Mouse (Mus musculus) intestine, postnatal 0 days (tissue): ENCODE measurements around the gene Gm28035. TPM values are rescaled to one million over a fixed set of nuclear protein-coding genes. Genes with fewer than 3 reads are reported as not detected.

Experiments used
- ATAC-seq: fragments of 200-750 bp; cut with Nextera tagmentation; 2 replicates; pipeline ENCODE4 v1.8.0; 2017; ENCODE audit warnings: mild to moderate bottlenecking, moderate TSS enrichment, moderate library complexity
- H3K27ac ChIP-seq: fragments of 300-500 bp; sonication (generic); 2 replicates; pipeline ENCODE4 v1.5.1; 2014; ENCODE audit warnings: mild to moderate bottlenecking, low read depth, low read length, moderate library complexity
- H3K27me3 ChIP-seq: fragments of 300-500 bp; sonication (generic); replicated peaks from 2 replicates; pipeline ENCODE4 v1.6.1; 2014; ENCODE audit warnings: low read length, mixed read lengths; ENCODE audit not compliant: control insufficient read depth, insufficient read depth
- H3K36me3 ChIP-seq: fragments of 300-500 bp; sonication (generic); 2 replicates; pipeline ENCODE4 v1.6.1; 2014; ENCODE audit warnings: mild to moderate bottlenecking, moderate library complexity; ENCODE audit not compliant: control insufficient read depth, insufficient read depth
- H3K4me1 ChIP-seq: fragments of 300-500 bp; sonication (generic); replicated peaks from 2 replicates; pipeline ENCODE4 v1.6.1; 2014; ENCODE audit warnings: antibody characterized with exemption, low read length, mixed read lengths; ENCODE audit not compliant: control insufficient read depth, insufficient read depth
- H3K4me2 ChIP-seq: fragments of 300-500 bp; sonication (generic); replicated peaks from 2 replicates; pipeline ENCODE4 v1.6.1; 2014; ENCODE audit warnings: low read depth, mild to moderate bottlenecking, moderate library complexity
- H3K4me3 ChIP-seq: fragments of 300-500 bp; sonication (generic); 2 replicates; pipeline ENCODE4 v1.5.1; 2014; ENCODE audit warnings: low read depth, low read length
- H3K9ac ChIP-seq: fragments of 300-500 bp; sonication (generic); 2 replicates; pipeline ENCODE4 v1.6.1; 2014; ENCODE audit warnings: mild to moderate bottlenecking, low read depth, low read length
- H3K9me3 ChIP-seq: fragments of 300-500 bp; sonication (generic); 2 replicates; pipeline ENCODE4 v1.6.1; 2016; ENCODE audit warnings: mixed run types; ENCODE audit not compliant: control insufficient read depth
- CTCF ChIP-seq: sonication (generic); IDR thresholded peaks from 2 replicates; pipeline ENCODE4 v1.5.1; 2016; ENCODE audit warnings: low read depth, mild to moderate bottlenecking, control low read depth, antibody characterized with exemption, moderate library complexity
- WGBS: fragments of 180-500 bp; shearing (Covaris S2); extraction: QIAGEN DNeasy Blood & Tissue Kit; methylation state at CpG from one replicate; pipeline ENCODE4 v1.1.7; 2014; 5-methylcytosine and 5-hydroxymethylcytosine counted together
- polyA plus RNA-seq: library from polyadenylated mRNA; unstranded; fragments of >200 nt; fragmentation: Nextera tagmentation; extraction: Ambion mirVana; gene quantifications from 2 replicates; pipeline ENCODE4 v1.2.1, GENCODE M21; 2015

The Gm28035 gene
- polyA plus RNA-seq, 1 experiment from 2014 or later = 0.03 TPM

GRCm38 (mm10) chr2:30319260-30319659 is 78.9 kb downstream of the Gm28035 start:
- no peaks in the 10 kb centered on the region for H3K9me3 ChIP-seq
- H3K27ac ChIP-seq = no peak overlapping the region
- peaks cover 88% of the 10 kb centered on the region for H3K36me3 ChIP-seq
- H3K4me2 ChIP-seq = no peak overlapping the region
- H3K4me3 ChIP-seq = no peak overlapping the region
- TF ChIP-seq CTCF = peak; percentile 58
- H3K4me1 ChIP-seq = no peaks in the 10 kb centered on the region
- H3K27me3 ChIP-seq = no peaks in the 10 kb centered on the region
- ATAC-seq = peak; percentile 53
- WGBS = 48% methylated on average over 4 of the region's 4 CpGs
- no peak overlapping the region for H3K9ac ChIP-seq

- no peak overlapping the region for H3K27ac ChIP-seq
- 91% methylated on average over 7 of the region's 7 CpGs for WGBS
- H3K4me2 ChIP-seq = no peak overlapping the region
- no peak overlapping the region for H3K9ac ChIP-seq
- no peaks in the 10 kb centered on the region for H3K4me1 ChIP-seq
- no peaks in the 10 kb centered on the region for H3K27me3 ChIP-seq
- TF ChIP-seq CTCF = no peak
- H3K4me3 ChIP-seq = no peak overlapping the region
- ATAC-seq = no peak
- H3K9me3 ChIP-seq = no peaks in the 10 kb centered on the region
- H3K36me3 ChIP-seq = peaks cover 87% of the 10 kb centered on the region
Observed at GRCm38 (mm10) chr2:30323111-30323510, 82.7 kb downstream of the Gm28035 start.

- Histone ChIP-seq H3K4me1 (no peaks in the 10 kb centered on the region), H3K4me2 (no peak overlapping the region), H3K9ac (no peak overlapping the region), H3K9me3 (no peaks in the 10 kb centered on the region), H3K4me3 (no peak overlapping the region), H3K36me3 (peaks cover 96% of the 10 kb centered on the region), H3K27ac (no peak overlapping the region), H3K27me3 (no peaks in the 10 kb centered on the region)
- no peak for TF ChIP-seq CTCF
- ATAC-seq = no peak
- WGBS = 93% methylated on average over 5 of the region's 5 CpGs
Observed at GRCm38 (mm10) chr2:30325296-30325695, 84.9 kb downstream of the Gm28035 start.

DNA sequence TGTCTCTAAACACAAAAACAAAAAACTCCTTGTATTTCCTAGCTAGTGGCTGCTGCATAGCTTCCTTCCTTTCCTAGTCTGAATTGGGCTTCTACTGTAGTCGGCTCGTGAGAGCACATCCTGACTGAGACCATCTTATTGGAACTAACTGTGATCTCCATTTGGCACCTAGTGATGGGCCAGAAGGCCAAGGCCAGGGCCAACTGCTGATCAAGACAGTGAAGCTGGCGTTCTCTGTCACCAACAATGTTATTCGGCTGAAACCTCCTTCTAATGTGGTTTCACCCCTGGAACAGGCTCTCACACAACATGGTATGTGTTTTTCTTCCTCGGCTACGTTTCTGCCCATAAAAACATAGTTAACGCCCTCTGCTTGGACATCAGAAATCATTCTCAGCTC is 86.9 kb downstream of the Gm28035 start:
- H3K36me3 ChIP-seq = peaks cover 93% of the 10 kb centered on the region
- 92% methylated on average over 7 of the region's 7 CpGs for WGBS

GRCm38 (mm10) chr2:30328791-30329190 is 88.4 kb downstream of the Gm28035 start:
- Histone ChIP-seq H3K27me3 (no peaks in the 10 kb centered on the region), H3K9me3 (no peaks in the 10 kb centered on the region), H3K4me3 (no peak overlapping the region), H3K9ac (no peak overlapping the region), H3K4me1 (no peaks in the 10 kb centered on the region), H3K27ac (no peak overlapping the region), H3K36me3 (peaks cover 93% of the 10 kb centered on the region), H3K4me2 (no peak overlapping the region)
- no peak for TF ChIP-seq CTCF
- no peak for ATAC-seq
- WGBS = 88% methylated on average over 3 of the region's 3 CpGs

More for the DNA sequence above, 86.9 kb downstream of the Gm28035 start:
- no peak for ATAC-seq
- Histone ChIP-seq H3K4me2 (no peak overlapping the region), H3K27ac (no peak overlapping the region), H3K4me3 (no peak overlapping the region), H3K27me3 (no peaks in the 10 kb centered on the region), H3K9me3 (no peaks in the 10 kb centered on the region), H3K4me1 (no peaks in the 10 kb centered on the region), H3K9ac (no peak overlapping the region)
- no peak for TF ChIP-seq CTCF

Other genes starting within 250 kb of the Gm28035 start
- 4.9 and 5.9 TPM in 2 replicates for gene Wdr34, start 191.7 kb upstream of the Gm28035 start, polyA plus RNA-seq
- gene Set, start 183.2 kb upstream of the Gm28035 start, polyA plus RNA-seq = 174 and 180 TPM in 2 replicates
- 2.8 and 3.4 TPM in 2 replicates for gene Pkn3, start 162.9 kb upstream of the Gm28035 start, polyA plus RNA-seq
- gene Zdhhc12, start 146.9 kb upstream of the Gm28035 start, polyA plus RNA-seq = 90.9 and 91.3 TPM in 2 replicates
- gene Zer1, start 116.0 kb upstream of the Gm28035 start, polyA plus RNA-seq = 2.6 and 2.8 TPM in 2 replicates
- 5.3 and 8.5 TPM in 2 replicates for gene Tbc1d13, start 106.8 kb upstream of the Gm28035 start, polyA plus RNA-seq
- gene Endog, start 69.1 kb upstream of the Gm28035 start, polyA plus RNA-seq = 56.3 and 59.3 TPM in 2 replicates
- 17.3 and 18.7 TPM in 2 replicates for gene Spout1, start 62.1 kb upstream of the Gm28035 start, polyA plus RNA-seq
- 17.3 and 20.5 TPM in 2 replicates for gene Kyat1, start 34.7 kb upstream of the Gm28035 start, polyA plus RNA-seq
- 40.4 and 40.5 TPM in 2 replicates for gene Lrrc8a, start 2.9 kb upstream of the Gm28035 start, polyA plus RNA-seq
- gene Phyhd1, start 25.6 kb downstream of the Gm28035 start, polyA plus RNA-seq = 3.1 and 3.7 TPM in 2 replicates
- gene Gm28038, start 40.5 kb downstream of the Gm28035 start, polyA plus RNA-seq = not detected in 2 replicates
- gene Dolk, start 45.8 kb downstream of the Gm28035 start, polyA plus RNA-seq = 23.7 and 24.7 TPM in 2 replicates
- 7.1 and 9.1 TPM in 2 replicates for gene Nup188, start 45.8 kb downstream of the Gm28035 start, polyA plus RNA-seq
- gene Sh3glb2, start 118.8 kb downstream of the Gm28035 start, polyA plus RNA-seq = 38.1 TPM in 2 replicates
- gene Miga2, start 123.7 kb downstream of the Gm28035 start, polyA plus RNA-seq = 12.6 TPM in 2 replicates
- 39.5 and 41.5 TPM in 2 replicates for gene Dolpp1, start 151.7 kb downstream of the Gm28035 start, polyA plus RNA-seq
- 46.1 and 46.4 TPM in 2 replicates for gene Crat, start 175.2 kb downstream of the Gm28035 start, polyA plus RNA-seq
- gene Ptpa, start 175.5 kb downstream of the Gm28035 start, polyA plus RNA-seq = 70.9 and 71.4 TPM in 2 replicates
- gene Ier5l, start 233.7 kb downstream of the Gm28035 start, polyA plus RNA-seq = 1.6 and 2.2 TPM in 2 replicates